Mouse (Mus musculus): Measurements from ENCODE around the gene Sptssa. TPM values are rescaled to one million over a fixed set of nuclear protein-coding genes. Genes with fewer than 3 reads are reported as not detected.
"Not testable (repeated sequence)": the region's sequence is repeated elsewhere in the genome, so short reads cannot be mapped to it uniquely, and the experiment has no call there.

The Sptssa gene
- total and polyA plus RNA-seq, 2 experiments = 70.2 to 98.6 TPM

- peaks cover 5% of the 10 kb centered on the region for H3K4me1 ChIP-seq (ENCODE audit: control insufficient read depth, insufficient read depth, low read length)
- peaks cover 53% of the 10 kb centered on the region for H3K36me3 ChIP-seq (ENCODE audit: control insufficient read depth, insufficient read depth, low read length)
- H3K27ac ChIP-seq (replicated peaks; ENCODE audit: insufficient read depth, low read depth, low read length) = no peak overlapping the region
- no peak overlapping the region for H3K9ac ChIP-seq (ENCODE audit: low read depth, low read length)
- 97% methylated on average over 4 of the region's 4 CpGs for WGBS
- H3K79me2 ChIP-seq (ENCODE audit: control insufficient read depth, insufficient read depth, low read length) = no peaks in the 10 kb centered on the region
- peak; percentile 23 for TF ChIP-seq CTCF (IDR thresholded peaks at IDR 0.05; ENCODE audit: low read depth, low read length)
- TF ChIP-seq POLR2A (IDR thresholded peaks at IDR 0.05; ENCODE audit: extremely low read depth, insufficient read depth, low read length) = no peak
- no peak overlapping the region for H3K4me3 ChIP-seq (ENCODE audit: insufficient read depth, low read depth, low read length)
- H3K27me3 ChIP-seq (ENCODE audit: control insufficient read depth, insufficient read depth, low read length) = no peaks in the 10 kb centered on the region
- no peak for DNase-seq (ENCODE audit: extremely low read depth, low read depth, low spot score)
These were observed 19.0 kb upstream of the Sptssa start for GRCm38 (mm10) chr12:54675396-54675795.

- H3K4me1 ChIP-seq (ENCODE audit: control insufficient read depth, insufficient read depth, low read length) = peaks cover 5% of the 10 kb centered on the region
- 29% methylated on average over 4 of the region's 4 CpGs for WGBS
- TF ChIP-seq CTCF (IDR thresholded peaks at IDR 0.05; ENCODE audit: low read depth, low read length) = no peak
- no peak overlapping the region for H3K4me3 ChIP-seq (ENCODE audit: insufficient read depth, low read depth, low read length)
- H3K9ac ChIP-seq (ENCODE audit: low read depth, low read length) = no peak overlapping the region
- no peaks in the 10 kb centered on the region for H3K79me2 ChIP-seq (ENCODE audit: control insufficient read depth, insufficient read depth, low read length)
- H3K27me3 ChIP-seq (ENCODE audit: control insufficient read depth, insufficient read depth, low read length) = no peaks in the 10 kb centered on the region
- peak; percentile 56 for DNase-seq (ENCODE audit: extremely low read depth, low read depth, low spot score)
- no peak overlapping the region for H3K27ac ChIP-seq (replicated peaks; ENCODE audit: insufficient read depth, low read depth, low read length)
- peaks cover 33% of the 10 kb centered on the region for H3K36me3 ChIP-seq (ENCODE audit: control insufficient read depth, insufficient read depth, low read length)
These were observed 14.9 kb upstream of the Sptssa start for GRCm38 (mm10) chr12:54671262-54671661.

- no peaks in the 10 kb centered on the region for H3K27me3 ChIP-seq (ENCODE audit: control insufficient read depth, insufficient read depth, low read length)
- H3K36me3 ChIP-seq (ENCODE audit: control insufficient read depth, insufficient read depth, low read length) = peaks cover 14% of the 10 kb centered on the region
- 100% methylated on average over 1 of the region's 1 CpGs for WGBS
- H3K27ac ChIP-seq (replicated peaks; ENCODE audit: insufficient read depth, low read depth, low read length) = no peak overlapping the region
- H3K79me2 ChIP-seq (ENCODE audit: control insufficient read depth, insufficient read depth, low read length) = no peaks in the 10 kb centered on the region
- peaks cover 5% of the 10 kb centered on the region for H3K4me1 ChIP-seq (ENCODE audit: control insufficient read depth, insufficient read depth, low read length)
- H3K4me3 ChIP-seq (ENCODE audit: insufficient read depth, low read depth, low read length) = no peak overlapping the region
- TF ChIP-seq POLR2A (IDR thresholded peaks at IDR 0.05; ENCODE audit: extremely low read depth, insufficient read depth, low read length) = no peak
- TF ChIP-seq CTCF (IDR thresholded peaks at IDR 0.05; ENCODE audit: low read depth, low read length) = no peak
- DNase-seq (ENCODE audit: extremely low read depth, low read depth, low spot score) = no peak
- H3K9ac ChIP-seq (ENCODE audit: low read depth, low read length) = no peak overlapping the region
These were observed 11.8 kb upstream of the Sptssa start for GRCm38 (mm10) chr12:54668141-54668540.

- WGBS = 90% methylated on average over 6 of the region's 6 CpGs
- Histone ChIP-seq H3K4me3 (ENCODE audit: insufficient read depth, low read depth, low read length) (no peak overlapping the region), H3K4me1 (ENCODE audit: control insufficient read depth, insufficient read depth, low read length) (no peaks in the 10 kb centered on the region), H3K27ac (replicated peaks; ENCODE audit: insufficient read depth, low read depth, low read length) (no peak overlapping the region), H3K36me3 (ENCODE audit: control insufficient read depth, insufficient read depth, low read length) (peaks cover 4% of the 10 kb centered on the region; the same call in 1 of the 2 replicates), H3K79me2 (ENCODE audit: control insufficient read depth, insufficient read depth, low read length) (no peaks in the 10 kb centered on the region), H3K9ac (ENCODE audit: low read depth, low read length) (no peak overlapping the region), H3K27me3 (ENCODE audit: control insufficient read depth, insufficient read depth, low read length) (no peaks in the 10 kb centered on the region)
- DNase-seq (ENCODE audit: extremely low read depth, low read depth, low spot score) = no peak
- no peak for TF ChIP-seq CTCF (IDR thresholded peaks at IDR 0.05; ENCODE audit: low read depth, low read length)
- TF ChIP-seq POLR2A (IDR thresholded peaks at IDR 0.05; ENCODE audit: extremely low read depth, insufficient read depth, low read length) = no peak
These were observed 9.2 kb upstream of the Sptssa start for GRCm38 (mm10) chr12:54665526-54665925.

GRCm38 (mm10) chr12:54661470-54661869 is 5.1 kb upstream of the Sptssa start:
- WGBS = 87% methylated on average over 5 of the region's 5 CpGs
- H3K79me2 ChIP-seq (ENCODE audit: control insufficient read depth, insufficient read depth, low read length); H3K27ac ChIP-seq (replicated peaks; ENCODE audit: insufficient read depth, low read depth, low read length); H3K4me3 ChIP-seq (ENCODE audit: insufficient read depth, low read depth, low read length); DNase-seq (ENCODE audit: extremely low read depth, low read depth, low spot score); H3K27me3 ChIP-seq (ENCODE audit: control insufficient read depth, insufficient read depth, low read length); H3K4me1 ChIP-seq (ENCODE audit: control insufficient read depth, insufficient read depth, low read length); H3K36me3 ChIP-seq (ENCODE audit: control insufficient read depth, insufficient read depth, low read length); H3K9ac ChIP-seq (ENCODE audit: low read depth, low read length): not testable (repeated sequence)

GRCm38 (mm10) chr12:54659901-54660300 is 3.5 kb upstream of the Sptssa start:
- no peak for TF ChIP-seq CTCF (IDR thresholded peaks at IDR 0.05; ENCODE audit: low read depth, low read length)
- no peak for TF ChIP-seq POLR2A (IDR thresholded peaks at IDR 0.05; ENCODE audit: extremely low read depth, insufficient read depth, low read length)
- 91% methylated on average over 3 of the region's 3 CpGs for WGBS

More at GRCm38 (mm10) chr12:54659901-54660300, 3.5 kb upstream of the Sptssa start:
- no peak overlapping the region for H3K9ac ChIP-seq (ENCODE audit: low read depth, low read length)
- no peak for DNase-seq (ENCODE audit: extremely low read depth, low read depth, low spot score)
- no peaks in the 10 kb centered on the region for H3K27me3 ChIP-seq (ENCODE audit: control insufficient read depth, insufficient read depth, low read length)
- H3K79me2 ChIP-seq (ENCODE audit: control insufficient read depth, insufficient read depth, low read length) = no peaks in the 10 kb centered on the region
- H3K27ac ChIP-seq (replicated peaks; ENCODE audit: insufficient read depth, low read depth, low read length) = no peak overlapping the region
- H3K36me3 ChIP-seq (ENCODE audit: control insufficient read depth, insufficient read depth, low read length) = no peaks in the 10 kb centered on the region
- no peaks in the 10 kb centered on the region for H3K4me1 ChIP-seq (ENCODE audit: control insufficient read depth, insufficient read depth, low read length)
- no peak overlapping the region for H3K4me3 ChIP-seq (ENCODE audit: insufficient read depth, low read depth, low read length)

Data from liver, adult 2 months (tissue).